Mouse (Mus musculus) forebrain, postnatal 0 days (tissue): Measurements from ENCODE around the gene Igsf8. TPM values are rescaled to one million over a fixed set of nuclear protein-coding genes. Genes with fewer than 3 reads are reported as not detected.
"Not testable (repeated sequence)": the region's sequence is repeated elsewhere in the genome, so short reads cannot be mapped to it uniquely, and the experiment has no call there.

Experiments used
- ATAC-seq: fragments of 200-750 bp; cut with Nextera tagmentation; 2 replicates; pipeline ENCODE4 v1.8.0; 2017; ENCODE audit warnings: mild to moderate bottlenecking, moderate library complexity
- DNase-seq: peaks from one replicate; pipeline ENCODE4 v3.0.0-alpha.2; 2015
- H3K27ac ChIP-seq: fragments of 300-500 bp; sonication (generic); 2 replicates; pipeline ENCODE4 v1.5.1; 2014; ENCODE audit warnings: low read depth, mild to moderate bottlenecking, antibody characterized with exemption, low read length, moderate library complexity, mixed read lengths
- H3K27me3 ChIP-seq: fragments of 300-500 bp; sonication (generic); 2 replicates; pipeline ENCODE4 v1.6.1; 2014; ENCODE audit warnings: mild to moderate bottlenecking, low read length, mixed read lengths; ENCODE audit not compliant: insufficient read depth
- H3K36me3 ChIP-seq: fragments of 300-500 bp; sonication (generic); 2 replicates; pipeline ENCODE4 v1.6.1; 2014; ENCODE audit warnings: mild to moderate bottlenecking, moderate library complexity; ENCODE audit not compliant: insufficient read depth
- H3K4me1 ChIP-seq: fragments of 300-500 bp; sonication (generic); 2 replicates; pipeline ENCODE4 v1.6.1; 2014; ENCODE audit warnings: antibody characterized with exemption; ENCODE audit not compliant: insufficient read depth
- H3K4me2 ChIP-seq: fragments of 300-500 bp; sonication (generic); 2 replicates; pipeline ENCODE4 v1.6.1; 2014; ENCODE audit warnings: low read depth, mild to moderate bottlenecking, moderate library complexity
- H3K4me3 ChIP-seq: fragments of 300-500 bp; sonication (generic); 2 replicates; pipeline ENCODE4 v1.5.1; 2014; ENCODE audit warnings: low read depth, low read length, mixed read lengths
- H3K9ac ChIP-seq: fragments of 300-500 bp; sonication (generic); 2 replicates; pipeline ENCODE4 v1.6.1; 2014; ENCODE audit warnings: mild to moderate bottlenecking
- H3K9me3 ChIP-seq: fragments of 300-500 bp; sonication (generic); 2 replicates; pipeline ENCODE4 v1.6.1; 2016; ENCODE audit warnings: low read length
- CTCF ChIP-seq: sonication (generic); IDR thresholded peaks from 2 replicates; pipeline ENCODE4 v1.5.1; 2016; ENCODE audit warnings: antibody characterized with exemption, control low read depth, low read depth
- WGBS: fragments of 180-500 bp; shearing (Covaris S2); extraction: QIAGEN DNeasy Blood & Tissue Kit; methylation state at CpG from one replicate; pipeline ENCODE4 v1.1.7; 2014; 5-methylcytosine and 5-hydroxymethylcytosine counted together
- polyA plus RNA-seq: library from polyadenylated mRNA; unstranded; fragments of >200 nt; fragmentation: Nextera tagmentation; extraction: Ambion mirVana; gene quantifications from 2 replicates; pipeline ENCODE4 v1.2.1, GENCODE M21; 2015
- total RNA-seq: library from RNA; depleted of rRNA; stranded (reverse); fragments of >200 nt; gene quantifications from 2 replicates; pipeline ENCODE4 v1.2.3, GENCODE M21; 2014

Gene Igsf8
- total and polyA plus RNA-seq, 2 experiments from 2014 or later = 110 to 117 TPM

- H3K4me3 ChIP-seq = no peak overlapping the region
- peak; percentile 43 for DNase-seq
- WGBS = 7% methylated on average over 2 of the region's 2 CpGs
- no peaks in the 10 kb centered on the region for H3K9me3 ChIP-seq
- no peaks in the 10 kb centered on the region for H3K4me1 ChIP-seq
- TF ChIP-seq CTCF = no peak
- H3K27ac ChIP-seq = no peak overlapping the region; the same call in 1 of the 2 replicates
- no peak overlapping the region for H3K9ac ChIP-seq
- H3K36me3 ChIP-seq = no peaks in the 10 kb centered on the region
- no peaks in the 10 kb centered on the region for H3K27me3 ChIP-seq
- ATAC-seq = peak; percentile 92
- no peak overlapping the region for H3K4me2 ChIP-seq
These were observed 19.0 kb upstream of the Igsf8 start for GRCm38 (mm10) chr1:172242401-172242800.

- Histone ChIP-seq H3K4me2 (no peak overlapping the region), H3K27ac (no peak overlapping the region), H3K4me3 (no peak overlapping the region), H3K27me3 (no peaks in the 10 kb centered on the region), H3K36me3 (no peaks in the 10 kb centered on the region), H3K9ac (no peak overlapping the region), H3K4me1 (no peaks in the 10 kb centered on the region), H3K9me3 (no peaks in the 10 kb centered on the region)
- no peak for DNase-seq
- ATAC-seq = no peak
- 32% methylated on average over 16 of the region's 16 CpGs for WGBS
- peak; percentile 27 for TF ChIP-seq CTCF
These were observed 17.8 kb upstream of the Igsf8 start for GRCm38 (mm10) chr1:172243547-172244205.

GRCm38 (mm10) chr1:172244645-172245044, 16.8 kb upstream of the Igsf8 start:
- not testable (repeated sequence) for H3K4me1 ChIP-seq, H3K4me3 ChIP-seq, H3K9me3 ChIP-seq, H3K36me3 ChIP-seq, H3K27me3 ChIP-seq, H3K27ac ChIP-seq, H3K4me2 ChIP-seq, ATAC-seq, H3K9ac ChIP-seq, DNase-seq
- 68% methylated on average over 23 of the region's 23 CpGs for WGBS

GRCm38 (mm10) chr1:172247216-172247615, 14.2 kb upstream of the Igsf8 start:
- WGBS = 48% methylated on average over 4 of the region's 4 CpGs
- DNase-seq (no peak), ATAC-seq (no peak)
- Histone ChIP-seq H3K4me3 (no peak overlapping the region), H3K9ac (no peak overlapping the region), H3K36me3 (no peaks in the 10 kb centered on the region), H3K4me2 (no peak overlapping the region), H3K27me3 (no peaks in the 10 kb centered on the region), H3K27ac (no peak overlapping the region), H3K9me3 (no peaks in the 10 kb centered on the region), H3K4me1 (no peaks in the 10 kb centered on the region)
- no peak for TF ChIP-seq CTCF

- Histone ChIP-seq H3K4me3 (no peak overlapping the region), H3K27ac (no peak overlapping the region), H3K9ac (no peak overlapping the region), H3K27me3 (no peaks in the 10 kb centered on the region), H3K9me3 (no peaks in the 10 kb centered on the region), H3K4me1 (no peaks in the 10 kb centered on the region), H3K36me3 (no peaks in the 10 kb centered on the region), H3K4me2 (no peak overlapping the region)
- TF ChIP-seq CTCF = peak; percentile 61
- WGBS = 37% methylated on average over 2 of the region's 2 CpGs
- ATAC-seq = peak; percentile 76
- DNase-seq = peak; percentile 26
These were observed 13.8 kb upstream of the Igsf8 start for GRCm38 (mm10) chr1:172247679-172248078.

GRCm38 (mm10) chr1:172258314-172258713, 3.1 kb upstream of the Igsf8 start, which contains the start of gene Atp1a4:
TSS of gene Atp1a4 (minus strand) at chr1:172258414.
- H3K36me3 ChIP-seq = no peaks in the 10 kb centered on the region
- no peak within 1 kb of the TSS for H3K9ac ChIP-seq
- H3K27ac ChIP-seq = no peak within 1 kb of the TSS
- no peak for TF ChIP-seq CTCF
- WGBS = 84% methylated on average over 6 of the region's 6 CpGs
- H3K27me3 ChIP-seq = no peaks in the 10 kb centered on the region
- H3K4me3 ChIP-seq = no peak within 1 kb of the TSS
- no peaks in the 10 kb centered on the region for H3K9me3 ChIP-seq
- H3K4me2 ChIP-seq = no peak within 1 kb of the TSS
- H3K4me1 ChIP-seq = no peaks in the 10 kb centered on the region
- DNase-seq (no peak), ATAC-seq (no peak)

GRCm38 (mm10) chr1:172271208-172271607, 9.8 kb downstream of the Igsf8 start:
- ATAC-seq (peak; percentile 38), DNase-seq (no peak)
- no peaks in the 10 kb centered on the region for H3K27me3 ChIP-seq
- no peaks in the 10 kb centered on the region for H3K9me3 ChIP-seq
- H3K36me3 ChIP-seq = no peaks in the 10 kb centered on the region
- H3K4me1 ChIP-seq = peaks cover 5% of the 10 kb centered on the region; the same call in 1 of the 2 replicates
- no peak overlapping the region for H3K9ac ChIP-seq
- 0 out of 2 replicates have a peak overlapping the region, but pooled peaks have one; percentile 45 for H3K27ac ChIP-seq
- H3K4me2 ChIP-seq = no peak overlapping the region
- 59% methylated on average over 3 of the region's 3 CpGs for WGBS
- no peak for TF ChIP-seq CTCF
- no peak overlapping the region for H3K4me3 ChIP-seq
